Mouse (Mus musculus): ENCODE data around the gene Gm960.

The Gm960 gene

GRCm38 (mm10) chr19:4711601-4712155, 13.2 kb upstream of the Gm960 start:
- no peak for DNase-seq

- no peak for DNase-seq
Observed at GRCm38 (mm10) chr19:4711098-4711600, 12.7 kb upstream of the Gm960 start, which contains the start of gene Sptbn2. Sptbn2 (plus strand) TSS chr19:4711167.

- no peak for DNase-seq
Observed at GRCm38 (mm10) chr19:4708765-4709164, 10.3 kb upstream of the Gm960 start.

- peak; percentile 42 for DNase-seq
Observed at GRCm38 (mm10) chr19:4701221-4701620, 2.8 kb upstream of the Gm960 start.

GRCm38 (mm10) chr19:4700656-4701055, 2.2 kb upstream of the Gm960 start:
- DNase-seq: no peak

GRCm38 (mm10) chr19:4699821-4700220, 1.4 kb upstream of the Gm960 start:
- no peak for DNase-seq

- no peak for DNase-seq
Observed at GRCm38 (mm10) chr19:4698856-4699255, 388 bp upstream of the Gm960 start.

- no peak for DNase-seq
Observed at GRCm38 (mm10) chr19:4697721-4698120, 747 bp downstream of the Gm960 start.

- DNase-seq: no peak
Observed at GRCm38 (mm10) chr19:4697121-4697520, 1.3 kb downstream of the Gm960 start.

GRCm38 (mm10) chr19:4694346-4694745, 4.1 kb downstream of the Gm960 start:
- no peak for DNase-seq

GRCm38 (mm10) chr19:4672401-4672800, 26.1 kb downstream of the Gm960 start:
- no peak for DNase-seq

GRCm38 (mm10) chr19:4670776-4671175, 27.7 kb downstream of the Gm960 start:
- no peak for DNase-seq

GRCm38 (mm10) chr19:4666815-4667214, 31.7 kb downstream of the Gm960 start:
- DNase-seq: peak; percentile 7

GRCm38 (mm10) chr19:4658156-4658555, 40.3 kb downstream of the Gm960 start:
- DNase-seq: no peak

- DNase-seq: no peak
Observed at GRCm38 (mm10) chr19:4646917-4647492, 51.5 kb downstream of the Gm960 start.

- DNase-seq: peak; percentile 47
Observed at GRCm38 (mm10) chr19:4644271-4644670, 54.2 kb downstream of the Gm960 start.

GRCm38 (mm10) chr19:4635986-4636385, 62.5 kb downstream of the Gm960 start:
- DNase-seq: no peak

- DNase-seq: peak; percentile 79
Observed at GRCm38 (mm10) chr19:4628819-4629218, 69.6 kb downstream of the Gm960 start.

GRCm38 (mm10) chr19:4625829-4626535, 72.5 kb downstream of the Gm960 start:
- DNase-seq: no peak

- DNase-seq: peak; percentile 93
Observed at GRCm38 (mm10) chr19:4625179-4625828, 73.2 kb downstream of the Gm960 start, which contains the start of gene Rce1. Rce1 (minus strand) TSS chr19:4625641.

- no peak for DNase-seq
Observed at GRCm38 (mm10) chr19:4624406-4625178, 73.9 kb downstream of the Gm960 start.

GRCm38 (mm10) chr19:4624006-4624405, 74.5 kb downstream of the Gm960 start:
- DNase-seq: no peak

GRCm38 (mm10) chr19:4623419-4623818, 75.0 kb downstream of the Gm960 start:
- no peak for DNase-seq

Data from lung, postnatal 36 days (tissue).